Comparison of ENCODE assay signal across 8 mouse cellular contexts in the genomic region with DNA sequence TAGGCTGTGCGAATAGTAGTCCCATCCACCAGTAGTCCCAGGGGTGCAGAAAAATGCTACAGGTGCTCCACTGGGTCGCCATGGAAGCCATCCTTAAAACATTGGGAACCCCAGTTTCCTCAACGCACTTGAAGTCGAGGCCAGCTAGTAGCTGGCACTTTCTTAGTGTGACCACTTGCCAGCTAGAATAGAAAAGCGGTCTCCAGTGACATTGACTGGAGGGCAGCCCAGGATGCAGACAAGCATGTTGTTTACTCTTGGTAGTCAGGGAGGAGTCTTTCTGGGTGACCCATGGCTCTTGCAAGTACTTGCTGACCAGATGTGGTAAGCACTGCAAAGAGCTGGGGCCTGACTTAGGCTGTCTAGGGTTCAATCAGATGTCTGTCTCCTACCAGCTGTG. TPM values are rescaled to one million over a fixed set of nuclear protein-coding genes. Genes with fewer than 3 reads are reported as not detected.
DNase-seq lines count a peak whose midpoint lies in the region; ATAC-seq and TF ChIP-seq lines count a peak whose summit lies in the region.

No protein-coding gene starts in this region.

- H3K4me2 ChIP-seq in limb, embryonic 13.5 days (replicated peaks) = peak overlapping the region; percentile 67
- peak overlapping the region; percentile 83 for H3K4me2 ChIP-seq in neural tube, embryonic 13.5 days

- no peak for TF ChIP-seq CTCF in kidney, adult 2 months (conservative IDR thresholded peaks at IDR 0.05; ENCODE audit: insufficient read depth, insufficient read length, low read depth, low read length)

- H3K9me3 ChIP-seq in limb, embryonic 13.5 days = no peaks in the 10 kb centered on the region
- no peaks in the 10 kb centered on the region for H3K9me3 ChIP-seq in neural tube, embryonic 13.5 days

- H3K27ac ChIP-seq in kidney, adult 2 months (ENCODE audit: insufficient read depth, low read depth, low read length) = no peak overlapping the region
- peak overlapping the region; percentile 79 for H3K27ac ChIP-seq in limb, embryonic 13.5 days
- peak overlapping the region; percentile 88 for H3K27ac ChIP-seq in neural tube, embryonic 13.5 days (replicated peaks)

- peaks cover 7% of the 10 kb centered on the region; the same call in 1 of the 2 replicates for H3K4me1 ChIP-seq in kidney, adult 2 months (ENCODE audit: control insufficient read depth, insufficient read depth, low read length)
- H3K4me1 ChIP-seq in limb, embryonic 13.5 days = peaks cover 19% of the 10 kb centered on the region
- H3K4me1 ChIP-seq in neural tube, embryonic 13.5 days (replicated peaks) = peaks cover 32% of the 10 kb centered on the region

- WGBS in kidney, adult 2 months = 69% methylated on average over 5 of the region's 5 CpGs
- WGBS in limb, embryonic 13.5 days = 65% methylated on average over 5 of the region's 5 CpGs
- 55% methylated on average over 5 of the region's 5 CpGs for WGBS in neural tube, embryonic 13.5 days

- DNase-seq in kidney, adult 2 months = peak; percentile 25
- DNase-seq in kidney, postnatal 14 days = no peak
- DNase-seq in MN1 (ENCODE audit: low spot score) = peak; percentile 10
- DNase-seq in gastrocnemius, postnatal 14 days = peak; percentile 60
- DNase-seq in urinary bladder, postnatal 4 days (ENCODE audit: low spot score in 2 of 2) = no peak
- DNase-seq in layer of hippocampus, adult 9-10 months (ENCODE audit: low spot score) = no peak

- intact Hi-C loops in gastrocnemius, postnatal 14 days (cut with DNase I; ENCODE audit: low total_unique reads) = no loop called here

- ATAC-seq in limb, embryonic 13.5 days (ENCODE audit: low FRiP score, low read depth) = no peak
- ATAC-seq in neural tube, embryonic 13.5 days (ENCODE audit: low read depth) = no peak; the same call in 1 of the 2 replicates

- H3K4me3 ChIP-seq in kidney, adult 2 months (ENCODE audit: insufficient read depth, low read depth, low read length) = no peak overlapping the region
- H3K4me3 ChIP-seq in limb, embryonic 13.5 days = peak overlapping the region; percentile 67
- H3K4me3 ChIP-seq in neural tube, embryonic 13.5 days = peak overlapping the region; percentile 65

- H3K27me3 ChIP-seq in kidney, adult 2 months (replicated peaks; ENCODE audit: control insufficient read depth, insufficient read depth, low read length) = no peaks in the 10 kb centered on the region
- H3K27me3 ChIP-seq in limb, embryonic 13.5 days = no peaks in the 10 kb centered on the region
- H3K27me3 ChIP-seq in neural tube, embryonic 13.5 days = no peaks in the 10 kb centered on the region

- peak overlapping the region; percentile 74 for H3K9ac ChIP-seq in limb, embryonic 13.5 days
- H3K9ac ChIP-seq in neural tube, embryonic 13.5 days = peak overlapping the region; percentile 81

- no peaks in the 10 kb centered on the region for H3K36me3 ChIP-seq in kidney, adult 2 months (ENCODE audit: control insufficient read depth, insufficient read depth, low read length)
- peaks cover 37% of the 10 kb centered on the region for H3K36me3 ChIP-seq in limb, embryonic 13.5 days
- H3K36me3 ChIP-seq in neural tube, embryonic 13.5 days = peaks cover 40% of the 10 kb centered on the region

- no peak for TF ChIP-seq POLR2A in kidney, adult 2 months (IDR thresholded peaks at IDR 0.05; ENCODE audit: low read depth, low read length)

RNA-seq across cellular contexts. Expression of a gene that starts 0.7 kb away (rescaled TPM):
- 73.8 and 84.4 TPM in 2 replicates for polyA plus RNA-seq in kidney, adult 2 months (2012; rRNA removed)
- total RNA-seq in gastrocnemius, postnatal 14 days (2021) = 10 to 100 TPM; 25.8 to 28.4 TPM
- polyA plus RNA-seq in limb, embryonic 13.5 days (2015; fragmentation: Nextera tagmentation; extraction: Ambion mirVana) = 124 and 129 TPM in 2 replicates
- polyA plus RNA-seq in neural tube, embryonic 13.5 days (2015; fragmentation: Nextera tagmentation; extraction: Ambion mirVana) = 109 and 120 TPM in 2 replicates

RNA-seq across cellular contexts. Expression of a gene that starts 14.1 kb away (rescaled TPM):
- polyA plus RNA-seq in kidney, adult 2 months (2012; rRNA removed) = 2.7 and 3.6 TPM in 2 replicates
- under 1 TPM; 0.60 to 0.96 TPM for total RNA-seq in gastrocnemius, postnatal 14 days (2021)
- polyA plus RNA-seq in limb, embryonic 13.5 days (2015; fragmentation: Nextera tagmentation; extraction: Ambion mirVana) = 3.3 and 3.4 TPM in 2 replicates
- 8.1 and 9.3 TPM in 2 replicates for polyA plus RNA-seq in neural tube, embryonic 13.5 days (2015; fragmentation: Nextera tagmentation; extraction: Ambion mirVana)

RNA-seq across cellular contexts. Expression of a gene that starts 22.4 kb away (rescaled TPM):
- 10.4 and 10.6 TPM in 2 replicates for polyA plus RNA-seq in kidney, adult 2 months (2012; rRNA removed)
- total RNA-seq in gastrocnemius, postnatal 14 days (2021) = 1 to 10 TPM; 3.0 to 3.1 TPM
- 3.5 and 5.1 TPM in 2 replicates for polyA plus RNA-seq in limb, embryonic 13.5 days (2015; fragmentation: Nextera tagmentation; extraction: Ambion mirVana)
- 7.6 and 9.4 TPM in 2 replicates for polyA plus RNA-seq in neural tube, embryonic 13.5 days (2015; fragmentation: Nextera tagmentation; extraction: Ambion mirVana)

RNA-seq across cellular contexts. Expression of a gene that starts 33.2 kb away (rescaled TPM):
- polyA plus RNA-seq in kidney, adult 2 months (2012; rRNA removed) = 47.6 and 55.2 TPM in 2 replicates
- 10 to 100 TPM; 51.5 to 52.3 TPM for total RNA-seq in gastrocnemius, postnatal 14 days (2021)
- polyA plus RNA-seq in limb, embryonic 13.5 days (2015; fragmentation: Nextera tagmentation; extraction: Ambion mirVana) = 111 and 116 TPM in 2 replicates
- 105 and 117 TPM in 2 replicates for polyA plus RNA-seq in neural tube, embryonic 13.5 days (2015; fragmentation: Nextera tagmentation; extraction: Ambion mirVana)

RNA-seq across cellular contexts. Expression of a gene that starts 50.3 kb away (rescaled TPM):
- 19.8 and 26.9 TPM in 2 replicates for polyA plus RNA-seq in kidney, adult 2 months (2012; rRNA removed)
- total RNA-seq in gastrocnemius, postnatal 14 days (2021) = 1 to 10 TPM; 3.3 to 3.7 TPM
- polyA plus RNA-seq in limb, embryonic 13.5 days (2015; fragmentation: Nextera tagmentation; extraction: Ambion mirVana) = 10.5 and 10.7 TPM in 2 replicates
- polyA plus RNA-seq in neural tube, embryonic 13.5 days (2015; fragmentation: Nextera tagmentation; extraction: Ambion mirVana) = 19.5 and 22.1 TPM in 2 replicates

Comparison
In these comparisons a context has a peak if more than half of its experiments do, and no peak if none do; other contexts are left out.
1. DNase-seq: peak in kidney, adult 2 months (single experiment), MN1 (single experiment) and gastrocnemius, postnatal 14 days (single experiment); none in kidney, postnatal 14 days (single experiment), urinary bladder, postnatal 4 days (0 of 2) and layer of hippocampus, adult 9-10 months (single experiment).